15 mouse cellular contexts compared by ENCODE assay signal in genomic region chr11:60193556-60193955, GRCm38 (mm10). TPM values are rescaled to one million over a fixed set of nuclear protein-coding genes. Genes with fewer than 3 reads are reported as not detected.
DNase-seq lines count a peak whose midpoint lies in the region; ATAC-seq lines count a peak whose summit lies in the region.
"Had no signal": no experiment of that assay in that cellular context is flagged by ENCODE, and none has a peak within 500 bp of the region (broad histone marks: within the 10 kb centered on the region; RNA-seq: fewer than 3 reads in every experiment).

No protein-coding gene starts in this region.

- peak overlapping the region; percentile 29; the same call in 1 of the 2 replicates for H3K27ac ChIP-seq in hindbrain, embryonic 10.5 days
- H3K27ac ChIP-seq in hindbrain, embryonic 12.5 days = no peak overlapping the region
- peak overlapping the region; percentile 35; the same call in 1 of the 2 replicates for H3K27ac ChIP-seq in hindbrain, embryonic 13.5 days
- H3K27ac ChIP-seq: limb, embryonic 13.5 days had no signal

- no peak for ATAC-seq in hindbrain, embryonic 12.5 days (ENCODE audit: low FRiP score)
- 0 out of 2 replicates have a peak, but pooled peaks have one; percentile 8 for ATAC-seq in hindbrain, embryonic 13.5 days (ENCODE audit: low FRiP score)
- ATAC-seq: activated CD4-positive, CD25-positive, alpha-beta regulatory T cell, adult 4 months; inflammation-experienced regulatory T-cells, adult 6 months had no signal

- no peaks in the 10 kb centered on the region for H3K27me3 ChIP-seq in hindbrain, embryonic 10.5 days (ENCODE audit: insufficient read depth, poor library complexity, severe bottlenecking)
- no peaks in the 10 kb centered on the region for H3K27me3 ChIP-seq in hindbrain, embryonic 12.5 days
- H3K27me3 ChIP-seq in hindbrain, embryonic 13.5 days = no peaks in the 10 kb centered on the region
- H3K27me3 ChIP-seq: limb, embryonic 13.5 days had no signal

- H3K4me1 ChIP-seq in hindbrain, embryonic 10.5 days (replicated peaks) = peaks cover 50% of the 10 kb centered on the region
- peaks cover 17% of the 10 kb centered on the region; the same call in 1 of the 2 replicates for H3K4me1 ChIP-seq in hindbrain, embryonic 12.5 days
- H3K4me1 ChIP-seq in hindbrain, embryonic 13.5 days (replicated peaks) = peaks cover 38% of the 10 kb centered on the region
- H3K4me1 ChIP-seq: limb, embryonic 13.5 days had no signal

- no peak overlapping the region for H3K4me2 ChIP-seq in hindbrain, embryonic 12.5 days (replicated peaks)
- H3K4me2 ChIP-seq in hindbrain, embryonic 13.5 days = no peak overlapping the region
- H3K4me2 ChIP-seq: limb, embryonic 13.5 days had no signal

- H3K36me3 ChIP-seq in hindbrain, embryonic 10.5 days = peaks cover 100% of the 10 kb centered on the region
- peaks cover 88% of the 10 kb centered on the region for H3K36me3 ChIP-seq in hindbrain, embryonic 12.5 days
- H3K36me3 ChIP-seq in hindbrain, embryonic 13.5 days = peaks cover 98% of the 10 kb centered on the region

- no peak overlapping the region for H3K9ac ChIP-seq in hindbrain, embryonic 12.5 days
- H3K9ac ChIP-seq in hindbrain, embryonic 13.5 days = no peak overlapping the region
- H3K9ac ChIP-seq: limb, embryonic 13.5 days had no signal

- no peak overlapping the region for H3K4me3 ChIP-seq in hindbrain, embryonic 10.5 days
- H3K4me3 ChIP-seq in hindbrain, embryonic 12.5 days = no peak overlapping the region
- H3K4me3 ChIP-seq in hindbrain, embryonic 13.5 days = no peak overlapping the region
- H3K4me3 ChIP-seq: erythroblast, embryonic 14.5 days; limb, embryonic 13.5 days had no signal

- 92% methylated on average over 4 of the region's 4 CpGs for WGBS in hindbrain, embryonic 10.5 days
- WGBS in hindbrain, embryonic 12.5 days = 61% methylated on average over 4 of the region's 4 CpGs
- WGBS in hindbrain, embryonic 13.5 days = 60% methylated on average over 4 of the region's 4 CpGs

- no peak for DNase-seq in hindbrain, embryonic 10.5 days (ENCODE audit: low spot score)
- peak; percentile 8 for DNase-seq in thymus, postnatal 25 days
- DNase-seq in thymus, postnatal 0 days (ENCODE audit: low spot score) = no peak
- no peak for DNase-seq in urinary bladder, adult 2 months (ENCODE audit: low spot score)
- DNase-seq in adrenal gland, postnatal 4 days (ENCODE audit: low spot score in 2 of 2) = no peak
- DNase-seq: embryo, embryonic 11 days; gastrocnemius, postnatal 25 days; lung, adult 18-20 months; lung, postnatal 4 days had no signal

- H3K9me3 ChIP-seq in hindbrain, embryonic 10.5 days = peaks cover 12% of the 10 kb centered on the region
- peaks cover 15% of the 10 kb centered on the region for H3K9me3 ChIP-seq in hindbrain, embryonic 12.5 days (replicated peaks)
- H3K9me3 ChIP-seq in hindbrain, embryonic 13.5 days = peaks cover 4% of the 10 kb centered on the region; the same call in 1 of the 2 replicates

RNA-seq across cellular contexts. Expression of gene Srebf1, which starts 28.8 kb away (rescaled TPM):
- 45.0 and 55.8 TPM in 2 replicates for polyA plus RNA-seq in hindbrain, embryonic 10.5 days (2016; fragmentation: Nextera tagmentation; extraction: Ambion mirVana)
- polyA plus RNA-seq in hindbrain, embryonic 12.5 days (2016; fragmentation: Nextera tagmentation; extraction: Ambion mirVana) = 49.2 and 51.9 TPM in 2 replicates
- 82.6 and 100 TPM in 2 replicates for polyA plus RNA-seq in thymus, postnatal 0 days (2015; fragmentation: Nextera tagmentation; extraction: Ambion mirVana)
- 38.2 and 43.9 TPM in 2 replicates for polyA plus RNA-seq in hindbrain, embryonic 13.5 days (2015; fragmentation: Nextera tagmentation; extraction: Ambion mirVana)
- 157 and 168 TPM in 2 replicates for polyA plus RNA-seq in urinary bladder, adult 2 months (2012; rRNA removed)
- total RNA-seq in adrenal gland, postnatal 4 days (2021) = 100 to 1,000 TPM; 135 to 160 TPM
